Mouse (Mus musculus): ENCODE measurements at regions not wholly inside any gene's neighbourhood (a gene's known extent, or its start where the extent isn't known, plus 50 kb on each side); places are given as distances from the start of the nearest gene placed in this dataset.

DNA sequence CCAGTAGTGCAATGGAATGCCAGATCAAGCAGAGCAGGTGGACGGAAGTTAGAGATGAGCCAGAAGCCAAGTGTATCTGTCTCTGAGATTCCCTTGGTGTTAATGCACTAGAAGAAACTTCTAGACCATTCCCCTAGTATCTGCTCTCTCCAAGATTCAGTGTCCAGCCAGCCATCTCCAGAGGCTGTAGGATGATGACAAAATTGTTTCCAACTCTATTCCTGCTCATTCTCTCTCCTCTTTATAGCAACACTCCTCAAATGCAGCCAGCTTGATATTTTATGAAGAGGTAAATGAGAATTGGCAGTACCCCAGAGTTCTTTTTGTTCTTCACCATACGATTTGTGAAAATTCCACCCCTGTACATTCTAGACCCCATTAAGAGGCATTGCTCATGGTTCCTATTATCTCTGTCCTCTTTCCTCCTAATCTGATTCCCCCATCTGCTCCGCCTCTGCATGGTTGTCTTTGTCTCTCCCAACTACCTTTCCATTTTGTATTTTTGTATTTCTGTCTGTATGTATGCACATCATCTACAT is 385.3 kb downstream of the Cdk5rap2 start:
- TF ChIP-seq GATA1 (IDR thresholded peaks at IDR 0.05; ENCODE audit: low read length) (no peak), TAL1 (IDR thresholded peaks at IDR 0.05; ENCODE audit: low read length) (no peak)

Data from erythroblast, embryonic 14.5 days (primary cell).